Mouse (Mus musculus): Measurements from ENCODE around the gene Bclaf3.
A peak's percentile ranks its signal among the peaks of the same experiment; 100 is the strongest.

DNA sequence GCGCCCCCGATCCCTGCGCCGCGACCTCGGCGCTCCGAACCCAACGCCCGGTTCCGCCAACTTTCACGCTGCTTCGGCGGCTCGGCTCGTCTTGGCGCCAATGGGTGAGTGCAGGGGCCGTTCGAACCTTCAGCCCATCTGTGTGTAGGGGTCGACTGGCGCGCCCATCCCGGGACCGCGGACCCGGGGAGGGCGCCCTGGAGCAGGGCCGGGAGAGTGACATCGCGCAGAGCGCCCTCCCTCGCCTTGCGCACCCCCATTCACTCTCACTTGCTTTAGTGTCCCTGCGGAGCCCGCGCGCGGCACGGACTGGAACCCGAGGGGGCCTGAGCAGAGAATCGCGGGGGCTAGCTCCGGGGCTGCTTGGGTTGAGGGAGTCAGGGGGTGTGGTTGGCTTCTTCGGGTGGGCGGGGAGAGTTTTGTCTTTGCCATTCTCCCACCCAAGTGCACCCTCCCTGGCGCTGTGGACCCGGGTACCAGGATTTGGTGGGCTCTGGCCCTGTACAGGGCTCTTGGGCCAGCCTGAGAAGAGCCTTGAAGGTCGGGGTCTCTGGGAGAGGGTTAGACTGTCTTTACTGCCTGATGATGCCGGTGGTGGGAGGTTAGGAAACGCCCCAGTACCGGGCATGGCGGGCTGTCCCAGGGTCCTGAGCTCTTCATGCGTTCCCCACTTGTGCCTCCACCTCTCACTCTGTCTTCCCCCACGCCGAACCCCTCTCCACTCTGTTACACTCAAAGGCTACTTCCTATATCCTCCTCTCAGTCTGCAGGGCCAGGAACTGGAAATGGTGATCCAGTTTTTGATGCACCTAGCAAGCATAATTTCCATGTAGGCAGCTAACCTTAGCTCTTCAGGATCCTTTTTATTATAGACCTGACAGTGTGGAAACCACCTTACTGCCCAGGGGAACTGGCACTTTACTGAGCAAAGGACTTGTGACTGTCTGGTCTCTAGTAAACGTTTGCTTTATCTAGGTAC lies 101.4 kb downstream of the Bclaf3 start:
- TF ChIP-seq NELFE (IDR thresholded peaks at IDR 0.05; ENCODE audit: low read depth, low read length) (no peak), ETS1 (IDR thresholded peaks at IDR 0.05; ENCODE audit: low read depth, low read length) (no peak), GATA1 (IDR thresholded peaks at IDR 0.05; ENCODE audit: low read depth, low read length) (no peak), ZNF384 (IDR thresholded peaks at IDR 0.05; ENCODE audit: low read depth, low read length) (no peak), UBTF (IDR thresholded peaks at IDR 0.05; ENCODE audit: borderline replicate concordance, insufficient read depth, low read depth, low read length) (0 out of 2 replicates have a peak, but pooled peaks have one; percentile 58), USF1 (IDR thresholded peaks at IDR 0.05; ENCODE audit: low read depth, low read length) (no peak)

Data from MEL (cell line).